Mouse (Mus musculus) erythroid progenitor cell, adult 5-6 weeks (primary cell): ENCODE results near the gene Chkb. TPM values are rescaled to one million over a fixed set of nuclear protein-coding genes. Genes with fewer than 3 reads are reported as not detected.

Experiments
- ATAC-seq: replicated peaks from 2 replicates; pipeline ENCODE4 v1.8.0; 2016; ENCODE audit warnings: moderate number of reproducible peaks, mild to moderate bottlenecking, moderate TSS enrichment, inconsistent platforms; ENCODE audit not compliant: poor library complexity, low FRiP score, severe bottlenecking
- total RNA-seq, 2 experiments: library from RNA; stranded (forward) in 1 of 2; stranded (reverse) in 1 of 2; fragments of 150-400 nt in 1 of 2; fragments of 186-747, 209-891 nt in 1 of 2; gene quantifications; 2 replicates each; pipeline versions ENCODE4 v1.2.3 to v1.2.4; 2015 to 2017; ENCODE audit warnings: low replicate concordance in 2 of 2

The Chkb gene
- total RNA-seq (2015; ENCODE audit: low replicate concordance), result 101 and 115 TPM in 2 replicates
- total RNA-seq (2017; ENCODE audit: low replicate concordance), result 44.9 and 46.9 TPM in 2 replicates

- ATAC-seq, result peak; percentile 91
These were observed at the start of gene Chkb, which contains the start of the genes C730034F03Rik and Gm44502 for GRCm38 (mm10) chr15:89429352-89430221. Gene Chkb, minus strand, starts transcription at chr15:89429908. Gene C730034F03Rik, plus strand, starts transcription at chr15:89429589. Gene Gm44502, minus strand, starts transcription at chr15:89429696.

DNA sequence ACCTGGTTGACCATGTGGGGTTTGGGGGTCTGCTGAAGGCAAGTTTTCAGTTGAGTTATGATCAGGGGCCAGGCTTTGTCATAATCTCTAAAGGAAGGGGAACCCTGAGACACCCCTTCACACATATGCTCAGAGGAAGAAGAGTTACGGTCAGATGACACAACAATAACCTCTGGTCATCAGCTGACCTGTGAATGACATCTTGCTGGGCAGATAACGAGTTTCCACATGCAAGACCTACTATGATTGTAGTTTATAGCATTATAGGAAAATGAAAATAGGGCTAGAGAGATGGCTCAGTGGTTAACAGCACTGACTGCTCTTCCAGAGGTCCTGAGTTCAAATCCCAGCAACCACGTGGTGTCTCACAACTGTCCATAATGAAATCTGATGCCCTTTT is 48.9 kb upstream of the Chkb start:
- no peak for ATAC-seq

DNA sequence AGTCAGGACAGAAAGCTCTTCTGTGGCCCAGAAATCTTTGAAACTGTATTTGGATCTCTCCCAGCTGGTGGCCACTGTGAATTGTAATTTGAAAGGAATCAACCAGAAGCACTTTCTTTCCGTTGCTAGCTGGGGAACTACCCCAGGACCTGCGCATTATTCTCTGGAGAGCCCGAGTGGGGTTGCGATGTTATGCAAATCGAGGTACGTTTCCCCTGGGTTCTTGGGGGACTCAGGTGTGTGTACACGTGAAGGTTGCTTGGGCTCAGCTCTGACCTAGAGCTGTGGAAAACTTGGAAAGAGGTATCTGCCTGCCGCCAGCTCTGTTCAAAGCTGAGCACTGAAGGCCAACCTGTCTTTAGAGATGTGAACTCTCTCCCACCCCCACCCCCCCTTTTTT is 48.1 kb upstream of the Chkb start:
- ATAC-seq, result no peak

GRCm38 (mm10) chr15:89477091-89477491 is 47.4 kb upstream of the Chkb start, which contains the start of gene Arsa:
Gene Arsa, minus strand, starts transcription at chr15:89477425.
- no peak for ATAC-seq

DNA sequence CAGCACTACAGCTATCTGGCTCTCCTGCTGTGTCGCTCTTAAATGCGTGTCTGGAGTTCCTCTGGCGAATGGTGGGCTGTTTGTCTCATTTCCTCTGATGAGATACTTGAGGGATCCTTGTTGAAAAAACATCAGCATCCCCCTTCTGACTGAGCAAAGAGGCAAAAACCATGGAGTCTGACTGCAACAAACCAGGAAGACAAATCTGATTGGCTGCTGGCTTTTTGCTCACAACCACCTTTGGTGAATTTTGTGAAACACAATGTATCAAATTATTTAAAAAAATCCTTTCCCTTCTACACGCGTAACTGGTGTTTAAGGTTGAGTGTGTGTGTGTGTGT is 46.7 kb upstream of the Chkb start:
- no peak for ATAC-seq

GRCm38 (mm10) chr15:89475611-89476474 is 46.1 kb upstream of the Chkb start:
- ATAC-seq, result peak; percentile 97

- no peak for ATAC-seq
These were observed 45.5 kb upstream of the Chkb start for GRCm38 (mm10) chr15:89475293-89475600.

GRCm38 (mm10) chr15:89474596-89475292 is 45.0 kb upstream of the Chkb start:
- no peak for ATAC-seq

- no peak for ATAC-seq
These were observed 44.2 kb upstream of the Chkb start for GRCm38 (mm10) chr15:89473921-89474320.

GRCm38 (mm10) chr15:89473370-89473769 is 43.7 kb upstream of the Chkb start:
- ATAC-seq, result no peak

DNA sequence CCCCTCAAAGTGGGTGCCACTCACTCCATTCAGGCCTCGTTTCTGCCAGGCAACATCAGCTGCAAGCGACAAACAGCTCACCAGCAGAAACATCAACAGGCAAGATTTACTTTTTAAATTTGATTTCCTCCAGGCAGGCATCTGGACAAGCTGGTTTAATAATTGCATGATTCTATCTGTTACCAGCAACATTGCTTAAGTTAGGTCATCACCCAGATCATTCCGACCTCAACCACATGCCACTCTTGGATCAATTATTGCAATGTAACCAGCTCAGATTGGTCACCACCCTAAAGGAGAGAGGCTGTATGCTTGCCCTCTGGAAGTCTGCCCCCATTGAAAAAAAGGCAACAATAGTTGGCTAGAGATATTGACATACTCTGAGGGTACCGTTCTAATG is 41.8 kb upstream of the Chkb start:
- ATAC-seq, result no peak

DNA sequence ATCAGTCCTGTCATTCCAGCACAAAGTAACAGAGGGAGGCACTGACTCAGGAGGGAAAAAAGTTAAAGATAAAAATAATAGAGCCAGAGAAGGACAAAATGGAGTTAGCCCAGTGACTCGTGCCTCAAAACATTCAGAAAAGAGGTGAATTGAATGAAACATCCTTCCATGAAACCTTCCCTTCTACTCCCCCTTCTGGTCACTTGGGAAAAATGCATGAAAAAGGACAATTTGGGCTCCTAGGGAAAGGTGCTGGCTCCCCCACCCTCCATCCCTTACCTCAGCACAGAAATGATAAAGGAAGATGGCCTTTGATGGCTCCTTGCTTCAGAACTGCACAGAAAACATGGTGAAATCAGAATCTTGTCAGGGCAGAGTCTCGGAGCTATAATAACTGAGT is 38.9 kb upstream of the Chkb start:
- no peak for ATAC-seq

- no peak for ATAC-seq
These were observed 35.3 kb upstream of the Chkb start for GRCm38 (mm10) chr15:89465052-89465451.

DNA sequence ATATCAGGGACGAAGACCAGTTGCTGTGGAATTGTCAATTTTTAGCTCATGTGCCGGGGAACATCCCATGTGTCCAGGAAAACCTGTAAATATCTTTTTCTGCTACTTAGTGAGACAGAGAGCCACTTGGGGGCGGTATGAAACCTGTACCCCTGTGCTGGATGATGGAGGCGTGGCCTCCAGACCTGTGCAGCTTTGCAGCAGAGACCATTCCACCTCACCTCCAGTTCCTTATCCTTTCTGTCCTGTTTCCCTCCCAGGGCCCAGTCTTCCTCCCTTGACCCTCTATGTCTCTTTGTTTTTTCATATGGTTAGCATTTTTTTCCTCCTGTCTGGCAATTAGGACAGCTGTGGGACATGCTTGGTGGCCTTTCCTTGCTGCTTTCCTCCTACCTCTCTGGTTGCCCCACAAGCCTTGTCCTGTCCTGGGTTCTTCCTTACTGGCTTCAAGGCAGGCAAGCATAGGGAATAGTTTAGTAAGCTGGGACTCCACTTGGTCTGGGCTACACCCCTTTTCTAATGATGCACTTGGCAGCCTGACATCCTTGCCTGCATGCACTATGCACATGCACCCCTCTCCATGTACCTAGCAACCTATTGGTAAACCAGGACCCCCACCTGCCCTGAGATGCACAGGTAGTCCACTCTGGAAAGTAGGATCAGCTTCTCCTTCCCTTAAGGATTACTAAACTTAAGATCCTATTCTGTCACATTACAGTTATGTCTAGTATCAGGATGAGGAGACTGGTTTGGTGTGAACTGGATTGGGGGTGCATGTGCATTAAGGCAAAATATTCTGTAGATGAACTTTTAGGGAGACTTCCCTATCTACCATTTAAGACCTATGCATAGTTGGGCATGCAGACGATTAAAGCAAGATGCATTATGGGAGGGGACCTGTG is 33.9 kb upstream of the Chkb start:
- no peak for ATAC-seq

GRCm38 (mm10) chr15:89462176-89462575 is 32.5 kb upstream of the Chkb start:
- ATAC-seq, result no peak

- no peak for ATAC-seq
These were observed 31.6 kb upstream of the Chkb start for GRCm38 (mm10) chr15:89461321-89461720.

- ATAC-seq, result no peak
These were observed 30.6 kb upstream of the Chkb start for GRCm38 (mm10) chr15:89460298-89460697.

DNA sequence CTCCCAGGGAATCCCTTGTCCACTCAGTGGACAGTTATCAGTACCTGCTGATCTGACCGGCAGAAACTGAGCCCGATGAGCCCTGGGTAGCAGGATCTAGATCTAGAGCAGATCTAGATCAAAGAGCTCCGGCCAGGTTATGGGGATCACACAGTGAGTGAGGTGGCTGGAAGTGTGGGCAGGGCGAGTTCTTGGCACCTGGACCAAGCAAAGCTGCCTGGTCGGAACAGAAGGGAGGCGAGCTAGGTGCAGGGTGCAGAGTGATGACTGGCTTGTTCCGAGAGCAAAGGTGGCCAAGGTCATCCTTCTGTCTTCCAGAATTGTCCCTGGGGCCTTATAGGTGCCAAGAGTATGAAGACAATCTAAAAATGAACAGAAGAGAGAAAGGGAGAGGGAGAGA is 30.1 kb upstream of the Chkb start:
- no peak for ATAC-seq

GRCm38 (mm10) chr15:89458942-89459341 is 29.2 kb upstream of the Chkb start:
- no peak for ATAC-seq
